Mouse (Mus musculus): ENCODE measurements around the gene Fuca2.
A peak's percentile ranks its signal among the peaks of the same experiment; 100 is the strongest.
"Not testable (repeated sequence)": the region's sequence is repeated elsewhere in the genome, so short reads cannot be mapped to it uniquely, and the experiment has no call there.

Fuca2 gene

GRCm38 (mm10) chr10:13499331-13499730 is at the start of gene Fuca2:
Fuca2 (plus strand) TSS chr10:13499540.
- DNase-seq: no peak

GRCm38 (mm10) chr10:13451640-13452039 is 47.7 kb upstream of the Fuca2 start:
- no peak for DNase-seq

GRCm38 (mm10) chr10:13453200-13453990 is 45.9 kb upstream of the Fuca2 start:
- no peak for DNase-seq

GRCm38 (mm10) chr10:13464295-13464694 is 35.0 kb upstream of the Fuca2 start:
- DNase-seq: not testable (repeated sequence)

GRCm38 (mm10) chr10:13466925-13467324 is 32.4 kb upstream of the Fuca2 start:
- DNase-seq: no peak

GRCm38 (mm10) chr10:13468025-13468529 is 31.3 kb upstream of the Fuca2 start:
- DNase-seq: not testable (repeated sequence)

GRCm38 (mm10) chr10:13470236-13470635 is 29.1 kb upstream of the Fuca2 start:
- DNase-seq: no peak

- peak; percentile 26 for DNase-seq
Measured at GRCm38 (mm10) chr10:13473287-13473832, 26.0 kb upstream of the Fuca2 start.

GRCm38 (mm10) chr10:13473833-13474567 is 25.3 kb upstream of the Fuca2 start, which contains the start of gene Phactr2:
Phactr2 (minus strand) TSS chr10:13474412.
- peak; percentile 72 for DNase-seq

GRCm38 (mm10) chr10:13474568-13474955 is 24.8 kb upstream of the Fuca2 start:
- peak; percentile 37 for DNase-seq

GRCm38 (mm10) chr10:13475121-13475520 is 24.2 kb upstream of the Fuca2 start:
- peak; percentile 52 for DNase-seq

- no peak for DNase-seq
Measured at GRCm38 (mm10) chr10:13479341-13479740, 20.0 kb upstream of the Fuca2 start.

- no peak for DNase-seq
Measured at GRCm38 (mm10) chr10:13485958-13486357, 13.4 kb upstream of the Fuca2 start.

- DNase-seq: no peak
Measured at GRCm38 (mm10) chr10:13489671-13490070, 9.7 kb upstream of the Fuca2 start.

GRCm38 (mm10) chr10:13493978-13494686 is 5.2 kb upstream of the Fuca2 start:
- no peak for DNase-seq

- DNase-seq: no peak
Measured at GRCm38 (mm10) chr10:13496315-13496714, 3.0 kb upstream of the Fuca2 start.

GRCm38 (mm10) chr10:13500473-13500872 is 1.1 kb downstream of the Fuca2 start:
- DNase-seq: no peak

- DNase-seq: peak; percentile 92
Measured at GRCm38 (mm10) chr10:13500938-13501496, 1.7 kb downstream of the Fuca2 start.

- not testable (repeated sequence) for DNase-seq
Measured at GRCm38 (mm10) chr10:13501533-13501932, 2.2 kb downstream of the Fuca2 start.

GRCm38 (mm10) chr10:13502371-13502770 is 3.0 kb downstream of the Fuca2 start:
- peak; percentile 10 for DNase-seq

- DNase-seq: no peak
Measured at GRCm38 (mm10) chr10:13521857-13522256, 22.5 kb downstream of the Fuca2 start.

- DNase-seq: no peak
Measured at GRCm38 (mm10) chr10:13528155-13528554, 28.8 kb downstream of the Fuca2 start.

Data from retina, postnatal 1 day (tissue).